Mouse (Mus musculus) layer of hippocampus, adult 9-10 months (tissue): ENCODE data around the gene Pacsin1.

Experiments
- DNase-seq: peaks from one replicate; pipeline ENCODE4 v3.0.0; 2022; ENCODE audit warnings: low spot score

The Pacsin1 gene

DNA sequence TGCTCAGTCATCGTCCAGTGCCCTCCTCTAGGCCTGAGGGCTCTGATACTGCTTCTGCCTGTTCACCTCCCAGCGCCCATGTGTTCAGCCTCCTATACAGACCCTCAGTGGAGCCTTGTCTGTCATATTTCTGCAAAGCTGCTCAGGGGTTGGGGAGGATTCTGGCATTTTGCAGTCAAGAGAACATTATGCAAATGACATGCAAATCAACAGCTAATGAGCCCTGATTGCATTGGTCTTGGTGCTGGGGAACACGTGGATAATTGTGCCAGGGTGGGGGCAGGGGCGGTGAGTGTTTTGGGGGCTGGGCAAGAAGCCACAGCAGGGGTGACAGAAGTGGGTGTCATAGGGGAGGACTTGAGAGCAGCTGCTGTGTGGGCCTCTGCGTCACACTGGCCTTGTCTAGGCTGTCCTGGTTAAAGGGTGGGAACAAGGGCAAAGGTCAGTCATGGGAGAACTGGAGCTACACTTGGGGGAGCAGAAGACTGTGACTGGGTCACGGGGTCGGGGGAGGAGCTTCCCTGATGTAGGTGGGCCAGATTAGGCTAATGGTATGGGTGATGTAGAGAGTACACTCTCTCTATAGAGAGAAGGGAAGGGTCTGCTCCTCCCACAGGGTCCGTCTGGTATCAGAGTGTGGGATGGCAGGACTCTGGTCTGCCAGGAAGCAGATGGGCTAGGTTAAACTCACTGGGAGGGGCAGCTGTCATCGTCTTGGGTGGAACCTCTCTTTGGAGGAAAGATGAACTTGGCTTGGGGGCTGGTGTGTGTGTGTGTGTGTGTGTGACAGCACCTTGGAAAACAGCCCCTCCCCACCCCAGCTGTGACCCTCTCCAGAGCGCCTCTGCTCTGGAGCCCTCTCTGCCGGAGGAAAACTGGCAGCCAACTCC lies 23.9 kb downstream of the Pacsin1 start:
- DNase-seq = no peak

- no peak for DNase-seq
Measured at GRCm38 (mm10) chr17:27684886-27685549, 29.7 kb downstream of the Pacsin1 start.

- no peak for DNase-seq
Measured at GRCm38 (mm10) chr17:27685550-27685913, 30.2 kb downstream of the Pacsin1 start.

GRCm38 (mm10) chr17:27686395-27686794 lies 31.1 kb downstream of the Pacsin1 start:
- no peak for DNase-seq

GRCm38 (mm10) chr17:27690993-27691693 lies 35.8 kb downstream of the Pacsin1 start:
- DNase-seq = no peak

- no peak for DNase-seq
Measured at GRCm38 (mm10) chr17:27699641-27700244, 44.4 kb downstream of the Pacsin1 start.

DNA sequence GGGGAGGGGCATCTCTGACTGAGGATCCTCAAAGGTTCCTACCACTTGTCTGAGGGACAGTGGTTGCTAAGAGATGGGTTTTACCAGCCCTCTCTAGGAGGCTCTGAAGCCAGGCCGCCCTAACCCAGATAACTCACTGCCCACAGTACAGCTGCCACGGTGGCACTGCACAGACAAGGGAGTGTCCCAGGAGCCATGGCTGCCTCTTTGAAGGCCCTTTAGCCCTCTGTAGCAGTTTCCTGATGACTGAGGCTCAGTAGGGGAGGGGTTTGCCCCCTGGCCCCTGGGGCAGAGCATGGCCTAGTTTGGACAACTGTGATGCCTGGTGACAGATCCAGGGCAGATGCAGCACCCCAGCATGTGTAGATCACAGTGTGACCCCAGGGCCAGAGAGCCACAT lies 45.5 kb downstream of the Pacsin1 start:
- DNase-seq = no peak

GRCm38 (mm10) chr17:27701856-27702255 lies 46.5 kb downstream of the Pacsin1 start:
- DNase-seq = no peak

DNA sequence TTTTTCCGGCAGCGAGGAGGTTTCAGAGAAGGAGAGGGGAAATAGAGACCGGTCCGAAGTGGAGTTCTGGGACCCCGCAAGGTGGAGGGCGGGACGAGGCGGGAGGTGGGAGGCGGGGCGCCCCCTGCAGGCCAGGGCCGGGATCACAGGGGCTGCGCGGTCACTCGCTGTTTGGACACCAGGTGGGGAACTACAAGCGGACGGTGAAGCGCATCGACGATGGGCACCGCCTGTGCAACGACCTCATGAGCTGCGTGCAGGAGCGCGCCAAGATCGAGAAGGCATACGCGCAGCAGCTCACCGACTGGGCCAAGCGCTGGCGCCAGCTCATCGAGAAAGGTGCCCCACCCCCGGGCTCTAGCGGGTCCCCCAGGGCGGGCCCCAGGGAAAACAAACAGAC lies 47.2 kb downstream of the Pacsin1 start:
- DNase-seq = no peak

GRCm38 (mm10) chr17:27703961-27704621 lies 48.8 kb downstream of the Pacsin1 start:
- no peak for DNase-seq

DNA sequence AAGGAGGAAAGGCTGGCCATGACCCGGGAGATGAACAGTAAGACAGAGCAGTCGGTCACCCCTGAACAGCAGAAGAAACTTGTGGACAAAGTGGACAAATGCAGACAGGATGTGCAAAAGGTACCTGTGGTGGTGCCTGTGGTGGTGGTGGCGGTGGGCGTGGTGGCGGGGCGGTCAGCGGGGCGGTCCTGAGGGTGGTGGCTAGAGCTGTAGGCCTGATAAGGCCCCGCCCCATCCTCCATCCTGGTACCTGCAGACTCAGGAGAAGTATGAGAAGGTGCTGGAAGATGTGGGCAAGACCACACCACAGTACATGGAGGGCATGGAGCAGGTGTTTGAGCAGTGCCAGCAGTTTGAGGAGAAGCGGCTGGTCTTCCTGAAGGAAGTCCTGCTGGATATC lies 50.4 kb downstream of the Pacsin1 start:
- no peak for DNase-seq

- no peak for DNase-seq
Measured at GRCm38 (mm10) chr17:27707954-27708661, 52.8 kb downstream of the Pacsin1 start.

DNA sequence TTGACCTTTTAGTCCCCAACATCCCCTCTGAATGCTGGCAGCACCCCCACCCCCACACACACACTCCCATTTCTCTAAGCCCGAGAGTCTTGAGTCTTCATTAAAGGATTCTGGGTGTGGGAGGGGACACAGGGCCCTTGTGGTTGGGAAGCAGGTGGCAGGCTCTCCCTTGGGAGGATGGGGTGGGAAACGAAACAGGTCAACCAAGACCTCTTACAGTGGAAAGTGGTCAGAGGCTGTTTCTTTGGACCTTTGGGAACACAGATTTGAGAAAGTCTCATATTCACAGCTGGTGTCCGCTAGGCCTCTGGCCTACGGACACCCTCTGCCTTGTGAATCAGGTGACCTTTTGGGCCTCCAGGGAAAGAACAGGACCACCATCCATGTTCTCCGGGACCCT lies 54.3 kb downstream of the Pacsin1 start:
- no peak for DNase-seq

DNA sequence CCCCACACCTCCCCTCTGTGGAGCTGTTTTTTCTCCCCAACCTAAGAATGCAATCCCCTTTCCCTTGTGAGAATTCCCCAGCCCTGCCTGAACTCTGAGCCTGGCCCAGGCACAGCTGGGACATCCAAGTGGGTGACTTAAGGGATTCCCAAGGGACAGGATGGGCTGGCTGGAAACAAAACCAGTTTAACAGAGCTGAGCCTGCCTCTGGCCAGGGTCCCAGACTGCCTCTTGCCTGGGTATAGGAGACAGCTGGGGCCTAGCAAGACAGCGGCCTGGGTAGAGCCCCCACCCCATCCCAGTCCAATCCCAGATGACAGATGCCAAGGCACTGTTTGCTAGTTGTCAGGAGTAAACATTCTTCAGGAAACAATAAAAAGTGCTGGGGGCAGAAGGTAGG lies 57.5 kb downstream of the Pacsin1 start:
- no peak for DNase-seq

DNA sequence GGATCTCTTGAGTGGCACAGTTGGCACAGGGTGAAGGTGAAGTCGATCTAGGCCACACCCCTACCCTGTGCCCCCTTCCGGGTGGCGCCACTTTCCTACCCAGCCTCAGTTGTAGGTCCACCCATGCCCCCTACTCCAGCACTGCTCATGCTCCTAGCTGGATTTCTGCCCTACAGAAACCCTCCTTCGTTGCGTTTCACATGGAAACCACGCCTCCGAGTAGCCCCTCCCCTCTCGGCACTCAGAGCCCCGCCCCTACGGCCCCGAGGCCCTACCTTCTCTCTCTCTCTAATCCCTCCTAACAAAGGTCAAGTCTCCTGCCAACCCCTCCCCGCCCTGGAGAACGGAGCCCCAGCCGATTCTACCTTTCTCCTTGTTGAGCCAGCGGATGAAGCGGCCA lies 61.5 kb downstream of the Pacsin1 start:
- no peak for DNase-seq

GRCm38 (mm10) chr17:27718250-27718649 lies 62.9 kb downstream of the Pacsin1 start:
- no peak for DNase-seq

GRCm38 (mm10) chr17:27719663-27720062 lies 64.4 kb downstream of the Pacsin1 start:
- no peak for DNase-seq

- no peak for DNase-seq
Measured at GRCm38 (mm10) chr17:27720326-27720725, 65.0 kb downstream of the Pacsin1 start.

GRCm38 (mm10) chr17:27721125-27721664 lies 65.9 kb downstream of the Pacsin1 start:
- no peak for DNase-seq

DNA sequence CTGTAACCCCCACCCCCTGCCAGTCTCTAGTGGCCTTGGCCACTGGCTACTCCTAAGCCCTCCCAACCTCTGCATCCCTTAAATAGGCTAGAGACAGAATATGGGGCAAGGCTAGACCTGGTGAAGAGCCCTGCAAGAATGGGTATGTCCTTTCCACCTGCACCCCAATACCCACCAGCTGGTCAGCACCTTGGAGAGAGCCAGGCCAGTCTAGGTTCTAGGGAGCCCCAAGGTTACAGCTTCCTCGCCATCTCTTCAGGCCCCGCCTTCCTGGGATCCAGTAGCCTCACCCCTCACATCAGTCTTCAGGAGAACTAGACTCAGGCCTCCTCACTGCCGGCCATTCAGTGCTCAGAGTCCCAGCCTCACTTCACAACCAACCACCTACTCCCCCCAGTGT lies 69.0 kb downstream of the Pacsin1 start:
- no peak for DNase-seq

DNA sequence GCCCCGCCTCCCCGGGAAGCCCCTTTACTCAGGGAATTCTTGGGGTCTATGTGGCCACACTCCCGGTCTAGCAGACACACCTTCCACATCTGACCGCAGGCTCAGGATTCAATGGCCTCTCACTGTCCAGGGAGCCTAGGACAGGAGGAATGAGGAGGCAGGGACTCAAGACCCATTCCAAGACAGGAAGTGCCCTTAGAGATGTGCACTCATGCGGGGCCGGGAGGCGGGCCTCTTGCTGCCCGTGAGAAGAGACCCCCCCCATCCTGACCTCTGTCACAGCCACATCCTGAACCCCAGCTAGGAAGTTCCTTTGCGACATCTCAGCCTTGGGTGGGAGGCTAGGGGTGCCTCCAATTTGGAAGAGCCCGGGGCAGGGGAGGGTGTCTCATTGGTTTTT lies 69.7 kb downstream of the Pacsin1 start:
- no peak for DNase-seq
